Mouse (Mus musculus) Patski (cell line): ENCODE data around the gene Sh3yl1. TPM values are rescaled to one million over a fixed set of nuclear protein-coding genes. Genes with fewer than 3 reads are reported as not detected.

Experiments
- ATAC-seq: fragments of 100-300 bp; one replicate; pipeline ENCODE4 v1.8.0; 2021
- CTCF ChIA-PET: fragments of 350-600 bp; sonication (Branson Sonifier 250); formaldehyde crosslinking; loops from one replicate; lab custom pipeline; 2022; ENCODE audit warnings: inconsistent platforms; lab: Charles Lee
- POLR2A ChIA-PET: fragments of 350-600 bp; sonication (Branson Sonifier 250); formaldehyde crosslinking; loops from one replicate; lab custom pipeline; 2022; ENCODE audit warnings: antibody characterized with exemption, inconsistent platforms; lab: Charles Lee
- DNase-seq: peaks from one replicate; pipeline ENCODE4 v3.0.0-alpha.2; 2011; ENCODE audit warnings: low read depth, low spot score
- H3K27me3 ChIP-seq: fragments of 371-371 bp; one replicate; pipeline ENCODE4 v1.5.1; 2021
- CTCF ChIP-seq: fragments of 100-300 bp; IDR thresholded peaks from one replicate; pipeline ENCODE4 v1.5.1; 2021
- in situ Hi-C: fragments of 300-500 bp; cut with MboI; formaldehyde crosslinking; loops from 3 replicates; pipeline ENCODE4 v1.11.1; 2018; ENCODE audit warnings: low pct_unique_long_range_greater_than_20kb, mixed read lengths
- polyA plus RNA-seq: library from polyadenylated mRNA; unstranded; gene quantifications from one replicate; pipeline ENCODE4 v1.2.3, GENCODE M21; 2021

The Sh3yl1 gene
- polyA plus RNA-seq, 1 experiment from 2014 or later, result 13.3 TPM

- no peak for ATAC-seq
- no peak for TF ChIP-seq CTCF
- DNase-seq, result no peak
These were observed 20.0 kb upstream of the Sh3yl1 start for GRCm38 (mm10) chr12:30891438-30891837.

GRCm38 (mm10) chr12:30897039-30897438 lies 14.4 kb upstream of the Sh3yl1 start:
- CTCF ChIA-PET, result no interaction called here
- POLR2A ChIA-PET, result no interaction called here
- in situ Hi-C loops, result loop anchor here (25.0 kb wide), 1 partner anchor 985 kb away; no protein-coding TSS in a partner anchor
- DNase-seq (no peak), ATAC-seq (no peak)
- no peaks in the 10 kb centered on the region for H3K27me3 ChIP-seq
- TF ChIP-seq CTCF, result no peak

More at GRCm38 (mm10) chr12:30891438-30891837, 20.0 kb upstream of the Sh3yl1 start:
- no peaks in the 10 kb centered on the region for H3K27me3 ChIP-seq
- ChIA-PET CTCF (interaction anchor here (1.9 kb wide), 1 partner anchor 19 kb away, joined by 6 read pairs; no protein-coding TSS in a partner anchor), POLR2A (no interaction called here)
- in situ Hi-C loops, result loop anchor here (25.0 kb wide), 1 partner anchor 979 kb away; no protein-coding TSS in a partner anchor

GRCm38 (mm10) chr12:30908658-30909057 lies 2.8 kb upstream of the Sh3yl1 start:
- ChIA-PET CTCF (no interaction called here), POLR2A (no interaction called here)
- no peak for DNase-seq
- H3K27me3 ChIP-seq, result no peaks in the 10 kb centered on the region
- in situ Hi-C loops, result no loop called here
- ATAC-seq, result no peak
- TF ChIP-seq CTCF, result no peak

- no peak for ATAC-seq
- no peaks in the 10 kb centered on the region for H3K27me3 ChIP-seq
- TF ChIP-seq CTCF, result no peak
- DNase-seq, result no peak
- in situ Hi-C loops, result no loop called here
- POLR2A ChIA-PET, result interaction anchor here (0.6 kb wide), 2 partner anchors 41 to 1235 kb away, joined by 3 to 5 read pairs; no protein-coding TSS in a partner anchor
- CTCF ChIA-PET, result no interaction called here
These were observed 1.6 kb upstream of the Sh3yl1 start for GRCm38 (mm10) chr12:30909881-30910280.

- ChIA-PET POLR2A (no interaction called here), CTCF (no interaction called here)
- ATAC-seq (peak; percentile 2), DNase-seq (no peak)
- H3K27me3 ChIP-seq, result no peaks in the 10 kb centered on the region
- no peak for TF ChIP-seq CTCF
- in situ Hi-C loops, result no loop called here
These were observed 608 bp upstream of the Sh3yl1 start for GRCm38 (mm10) chr12:30910860-30911259.

- ChIA-PET POLR2A (interaction anchor here (1.2 kb wide), 1 partner anchor 92 kb away, joined by 3 read pairs; no protein-coding TSS in a partner anchor), CTCF (no interaction called here)
- ATAC-seq (peak; percentile 51), DNase-seq (no peak)
- H3K27me3 ChIP-seq, result no peaks in the 10 kb centered on the region
- no peak for TF ChIP-seq CTCF
- in situ Hi-C loops, result no loop called here
These were observed 547 bp downstream of the Sh3yl1 start for GRCm38 (mm10) chr12:30912048-30912381.

GRCm38 (mm10) chr12:30912840-30913239 lies 1.4 kb downstream of the Sh3yl1 start:
- no peaks in the 10 kb centered on the region for H3K27me3 ChIP-seq
- ATAC-seq (no peak), DNase-seq (no peak)
- CTCF ChIA-PET, result no interaction called here
- TF ChIP-seq CTCF, result no peak
- POLR2A ChIA-PET, result no interaction called here
- in situ Hi-C loops, result no loop called here

GRCm38 (mm10) chr12:30922401-30922800 lies 10.9 kb downstream of the Sh3yl1 start:
- CTCF ChIA-PET, result no interaction called here
- TF ChIP-seq CTCF, result no peak
- ATAC-seq, result no peak
- in situ Hi-C loops, result no loop called here
- DNase-seq, result no peak
- H3K27me3 ChIP-seq, result no peaks in the 10 kb centered on the region
- POLR2A ChIA-PET, result no interaction called here

- DNase-seq, result no peak
- ChIA-PET CTCF (interaction anchor here (0.8 kb wide), 1 partner anchor 27 kb away, joined by 3 read pairs; no protein-coding TSS in a partner anchor), POLR2A (no interaction called here)
- in situ Hi-C loops, result no loop called here
- no peak for ATAC-seq
- no peak for TF ChIP-seq CTCF
- H3K27me3 ChIP-seq, result no peaks in the 10 kb centered on the region
These were observed 16.7 kb downstream of the Sh3yl1 start for GRCm38 (mm10) chr12:30928182-30928581.

- CTCF ChIA-PET, result interaction anchor here (2.5 kb wide), 1 partner anchor 10 kb away, joined by 8 read pairs; no protein-coding TSS in a partner anchor
- no peaks in the 10 kb centered on the region for H3K27me3 ChIP-seq
- POLR2A ChIA-PET, result no interaction called here
- ATAC-seq (no peak), DNase-seq (no peak)
- TF ChIP-seq CTCF, result no peak
- in situ Hi-C loops, result no loop called here
These were observed 21.8 kb downstream of the Sh3yl1 start for GRCm38 (mm10) chr12:30933299-30933698.

- no peak for ATAC-seq
- CTCF ChIA-PET, result interaction anchor here (1.2 to 1.3 kb wide), 2 partner anchors 11 to 18 kb away, joined by 3 to 4 read pairs; no protein-coding TSS in a partner anchor
- no peak for TF ChIP-seq CTCF
- POLR2A ChIA-PET, result no interaction called here
- DNase-seq, result no peak
- in situ Hi-C loops, result no loop called here
- no peaks in the 10 kb centered on the region for H3K27me3 ChIP-seq
These were observed 25.4 kb downstream of the Sh3yl1 start for GRCm38 (mm10) chr12:30936899-30937298.
